Mouse (Mus musculus): ENCODE results near the gene Ccdc28a. TPM values are rescaled to one million over a fixed set of nuclear protein-coding genes. Genes with fewer than 3 reads are reported as not detected.

Ccdc28a gene
- polyA plus RNA-seq, 1 experiment from 2014 or later = 13.5 TPM

DNA sequence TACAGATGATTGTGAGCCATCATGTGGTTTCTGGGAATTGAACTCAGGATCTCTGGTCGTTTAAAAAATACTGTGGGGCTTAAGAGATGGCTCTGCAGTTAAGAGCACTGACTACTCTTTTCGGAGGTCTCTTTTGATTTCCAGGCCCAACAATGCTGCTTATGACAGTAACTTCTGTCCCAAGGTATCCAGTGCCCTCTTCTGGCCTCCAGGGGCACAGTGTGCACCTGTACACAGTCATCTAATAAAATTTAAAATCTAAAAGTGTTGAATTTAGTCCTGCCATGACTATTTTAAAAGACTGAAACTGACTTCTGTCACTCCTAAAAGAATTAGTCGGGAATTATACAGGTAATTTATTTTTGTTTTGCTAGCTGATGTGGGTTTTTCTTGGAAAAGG is 907 bp downstream of the Ccdc28a start:
- H3K9ac ChIP-seq (ENCODE audit: low read depth, low read length) = no peak overlapping the region
- 50% methylated on average over 3 of the region's 3 CpGs for WGBS
- H3K27ac ChIP-seq (ENCODE audit: low read depth, low read length) = no peak overlapping the region
- ATAC-seq (replicated peaks; ENCODE audit: low FRiP score) = no peak
- H3K27me3 ChIP-seq (replicated peaks; ENCODE audit: control insufficient read depth, insufficient read depth, low read length) = no peaks in the 10 kb centered on the region
- no peaks in the 10 kb centered on the region for H3K36me3 ChIP-seq (ENCODE audit: control insufficient read depth, insufficient read depth, low read length)
- no peak overlapping the region; the same call in 1 of the 2 replicates for H3K4me3 ChIP-seq (ENCODE audit: low read depth, low read length)
- 0 out of 2 replicates have a peak, but pooled peaks cover 3% of the 10 kb centered on the region for H3K4me1 ChIP-seq (replicated peaks; ENCODE audit: control insufficient read depth, insufficient read depth, low read length)
- DNase-seq (ENCODE audit: low spot score) = no peak
- H3K9me3 ChIP-seq (ENCODE audit: control insufficient read depth, low read length) = no peaks in the 10 kb centered on the region
- H3K4me2 ChIP-seq = peak overlapping the region; percentile 91

DNA sequence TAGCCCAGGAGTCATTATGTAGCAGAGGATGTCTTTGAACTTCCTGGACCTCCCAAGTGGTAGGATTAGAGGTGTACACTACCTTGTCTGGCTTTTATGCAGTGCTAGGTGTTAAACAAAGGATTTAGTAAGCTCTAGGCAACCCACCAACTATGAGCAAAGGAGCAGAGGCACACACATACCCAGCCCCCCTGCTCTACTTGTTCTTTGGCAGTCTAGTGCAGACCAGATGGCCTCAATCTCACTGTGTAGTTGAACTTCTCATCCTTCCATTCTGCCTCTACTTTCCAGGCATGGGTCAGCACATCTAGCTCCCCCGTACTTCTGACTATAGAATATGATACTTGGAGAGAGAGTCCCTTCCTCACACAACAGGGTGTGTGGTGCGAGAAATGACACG is 10.4 kb downstream of the Ccdc28a start:
- Histone ChIP-seq H3K9ac (ENCODE audit: low read depth, low read length) (no peak overlapping the region), H3K9me3 (ENCODE audit: control insufficient read depth, low read length) (no peaks in the 10 kb centered on the region), H3K27me3 (replicated peaks; ENCODE audit: control insufficient read depth, insufficient read depth, low read length) (no peaks in the 10 kb centered on the region), H3K4me1 (replicated peaks; ENCODE audit: control insufficient read depth, insufficient read depth, low read length) (no peaks in the 10 kb centered on the region), H3K36me3 (ENCODE audit: control insufficient read depth, insufficient read depth, low read length) (no peaks in the 10 kb centered on the region), H3K4me2 (no peak overlapping the region), H3K27ac (ENCODE audit: low read depth, low read length) (no peak overlapping the region), H3K4me3 (ENCODE audit: low read depth, low read length) (no peak overlapping the region)
- ATAC-seq (replicated peaks; ENCODE audit: low FRiP score) = no peak
- 91% methylated on average over 3 of the region's 3 CpGs for WGBS
- no peak for DNase-seq (ENCODE audit: low spot score)

DNA sequence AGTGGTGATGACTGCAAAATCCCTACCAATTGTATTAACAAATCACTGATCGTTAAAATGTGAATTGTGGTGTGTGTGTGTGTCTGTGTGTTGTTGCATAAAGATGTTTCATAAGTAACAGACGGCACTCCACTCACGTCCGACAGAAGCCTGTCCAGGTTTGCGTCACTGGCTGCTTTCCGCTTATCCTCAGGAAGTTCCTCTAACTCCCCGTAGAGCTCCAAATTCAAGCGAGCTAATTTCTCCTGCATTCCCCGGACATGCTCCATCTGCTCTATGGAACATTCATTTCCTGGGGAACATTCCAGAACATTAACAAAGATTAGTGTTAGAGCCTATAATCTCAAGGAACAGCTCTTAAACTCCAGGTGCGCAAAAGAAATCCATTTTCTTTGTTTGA is 15.4 kb downstream of the Ccdc28a start:
- no peaks in the 10 kb centered on the region for H3K36me3 ChIP-seq (ENCODE audit: control insufficient read depth, insufficient read depth, low read length)
- H3K27ac ChIP-seq (ENCODE audit: low read depth, low read length) = no peak overlapping the region
- no peak for DNase-seq (ENCODE audit: low spot score)
- WGBS = 87% methylated on average over 10 of the region's 10 CpGs
- no peak for ATAC-seq (replicated peaks; ENCODE audit: low FRiP score)
- no peak overlapping the region for H3K9ac ChIP-seq (ENCODE audit: low read depth, low read length)
- no peak overlapping the region for H3K4me2 ChIP-seq
- no peaks in the 10 kb centered on the region for H3K27me3 ChIP-seq (replicated peaks; ENCODE audit: control insufficient read depth, insufficient read depth, low read length)
- no peak overlapping the region for H3K4me3 ChIP-seq (ENCODE audit: low read depth, low read length)
- H3K9me3 ChIP-seq (ENCODE audit: control insufficient read depth, low read length) = no peaks in the 10 kb centered on the region
- H3K4me1 ChIP-seq (replicated peaks; ENCODE audit: control insufficient read depth, insufficient read depth, low read length) = no peaks in the 10 kb centered on the region

DNA sequence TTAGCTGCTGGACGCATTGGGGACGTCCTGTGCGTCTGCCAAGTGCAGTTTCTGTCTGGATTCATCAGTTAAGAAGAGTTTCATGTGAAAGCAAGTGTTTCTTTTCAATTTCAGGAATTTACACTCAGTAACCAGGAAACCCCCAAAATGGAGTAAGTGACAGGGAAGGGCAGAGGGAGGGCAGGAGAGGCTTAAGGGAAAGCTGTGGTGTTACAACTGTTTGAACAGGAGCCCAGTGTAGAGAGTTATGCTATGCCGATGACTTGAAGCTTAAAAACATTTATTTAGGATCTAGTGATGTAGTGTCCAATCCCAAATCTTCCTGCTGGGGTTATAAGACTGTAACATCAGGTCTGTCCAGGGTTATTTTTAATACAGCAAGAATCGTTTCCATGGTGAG is 20.7 kb downstream of the Ccdc28a start:
- no peak overlapping the region for H3K27ac ChIP-seq (ENCODE audit: low read depth, low read length)
- DNase-seq (ENCODE audit: low spot score) (no peak), ATAC-seq (replicated peaks; ENCODE audit: low FRiP score) (no peak)
- no peaks in the 10 kb centered on the region for H3K36me3 ChIP-seq (ENCODE audit: control insufficient read depth, insufficient read depth, low read length)
- H3K9me3 ChIP-seq (ENCODE audit: control insufficient read depth, low read length) = no peaks in the 10 kb centered on the region
- H3K9ac ChIP-seq (ENCODE audit: low read depth, low read length) = no peak overlapping the region
- no peak overlapping the region for H3K4me2 ChIP-seq
- no peaks in the 10 kb centered on the region for H3K27me3 ChIP-seq (replicated peaks; ENCODE audit: control insufficient read depth, insufficient read depth, low read length)
- no peak overlapping the region for H3K4me3 ChIP-seq (ENCODE audit: low read depth, low read length)
- 86% methylated on average over 5 of the region's 5 CpGs for WGBS
- no peaks in the 10 kb centered on the region for H3K4me1 ChIP-seq (replicated peaks; ENCODE audit: control insufficient read depth, insufficient read depth, low read length)

DNA sequence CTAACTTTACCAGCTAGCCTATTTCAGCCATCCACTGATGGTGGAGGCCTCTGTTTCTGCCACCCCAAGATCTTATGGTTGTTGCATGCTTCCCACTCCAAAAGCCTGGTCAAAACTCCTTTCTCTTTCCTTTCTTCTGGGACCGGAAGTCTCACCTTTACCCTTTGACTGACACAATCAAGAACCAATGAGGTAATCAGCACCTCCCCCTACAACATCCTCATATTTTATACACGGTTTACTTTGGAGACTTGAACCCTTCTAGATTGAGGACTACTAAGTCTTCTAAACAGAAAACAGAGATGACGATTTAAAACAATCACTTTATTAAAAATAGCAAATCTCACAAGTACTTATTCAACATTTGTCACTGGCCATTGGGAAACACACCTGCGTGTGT is 21.4 kb downstream of the Ccdc28a start:
- H3K4me2 ChIP-seq = no peak overlapping the region
- WGBS = 74% methylated on average over 4 of the region's 4 CpGs
- H3K9me3 ChIP-seq (ENCODE audit: control insufficient read depth, low read length) = no peaks in the 10 kb centered on the region
- DNase-seq (ENCODE audit: low spot score) = no peak
- no peak overlapping the region for H3K27ac ChIP-seq (ENCODE audit: low read depth, low read length)
- H3K4me3 ChIP-seq (ENCODE audit: low read depth, low read length) = no peak overlapping the region
- no peaks in the 10 kb centered on the region for H3K27me3 ChIP-seq (replicated peaks; ENCODE audit: control insufficient read depth, insufficient read depth, low read length)
- H3K9ac ChIP-seq (ENCODE audit: low read depth, low read length) = no peak overlapping the region
- no peaks in the 10 kb centered on the region for H3K36me3 ChIP-seq (ENCODE audit: control insufficient read depth, insufficient read depth, low read length)
- no peaks in the 10 kb centered on the region for H3K4me1 ChIP-seq (replicated peaks; ENCODE audit: control insufficient read depth, insufficient read depth, low read length)
- ATAC-seq (replicated peaks; ENCODE audit: low FRiP score) = no peak

DNA sequence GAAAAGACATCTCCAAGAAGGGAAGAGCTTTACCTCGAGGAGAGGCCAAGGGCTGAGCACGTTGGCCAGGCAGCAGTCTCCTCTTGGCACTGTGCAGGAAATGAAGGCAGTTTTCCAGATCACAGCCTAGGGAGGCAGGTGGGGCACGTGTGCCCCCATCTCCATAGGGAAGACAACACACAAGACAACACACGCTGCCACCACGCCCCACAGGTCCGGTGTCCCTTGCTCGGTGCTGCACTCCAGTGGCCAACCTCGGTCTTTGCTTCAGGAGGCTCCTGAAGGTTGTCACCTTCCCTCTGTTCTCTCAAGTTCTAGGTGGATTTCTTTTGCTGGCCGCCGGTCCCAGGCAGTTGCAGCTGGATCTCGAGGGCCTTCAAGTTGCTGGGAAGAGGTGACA is 24.1 kb downstream of the Ccdc28a start, which contains the start of gene Ect2l:
Gene Ect2l (minus strand): TSS at position 165 of the 400 bp plus-strand sequence.
- peak; percentile 63; the same call in 1 of the 2 replicates for ATAC-seq (replicated peaks; ENCODE audit: low FRiP score)
- H3K4me1 ChIP-seq (replicated peaks; ENCODE audit: control insufficient read depth, insufficient read depth, low read length) = no peaks in the 10 kb centered on the region
- no peak within 1 kb of the TSS for H3K4me3 ChIP-seq (ENCODE audit: low read depth, low read length)
- WGBS = 9% methylated on average over 11 of the region's 11 CpGs
- peak; percentile 43 for DNase-seq (ENCODE audit: low spot score)
- no peak within 1 kb of the TSS for H3K27ac ChIP-seq (ENCODE audit: low read depth, low read length)
- H3K27me3 ChIP-seq (replicated peaks; ENCODE audit: control insufficient read depth, insufficient read depth, low read length) = no peaks in the 10 kb centered on the region
- no peaks in the 10 kb centered on the region for H3K36me3 ChIP-seq (ENCODE audit: control insufficient read depth, insufficient read depth, low read length)
- H3K9me3 ChIP-seq (ENCODE audit: control insufficient read depth, low read length) = no peaks in the 10 kb centered on the region
- H3K9ac ChIP-seq (ENCODE audit: low read depth, low read length) = no peak within 1 kb of the TSS
- H3K4me2 ChIP-seq = peak within 1 kb of the TSS; percentile 28; the same call in 1 of the 2 replicates

DNA sequence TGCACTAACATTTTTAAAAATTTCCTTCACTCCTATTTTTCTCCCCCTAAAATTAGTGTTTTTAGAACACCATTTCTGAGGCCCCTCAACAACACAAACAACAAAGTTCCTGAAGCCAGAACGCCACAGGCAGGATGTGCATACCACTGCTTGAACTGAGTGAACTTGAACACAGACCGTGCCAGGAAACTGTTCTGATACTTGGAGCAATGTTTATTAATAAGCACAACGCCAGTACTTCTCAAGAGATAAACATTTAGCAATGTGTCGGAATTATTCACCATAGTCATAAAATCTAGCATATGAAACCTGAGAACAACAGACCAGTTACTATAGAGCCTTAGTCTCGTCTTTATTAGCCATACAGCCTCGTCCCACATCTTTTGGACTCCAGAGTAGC is 24.7 kb downstream of the Ccdc28a start:
- Histone ChIP-seq H3K9ac (ENCODE audit: low read depth, low read length) (no peak overlapping the region), H3K27ac (ENCODE audit: low read depth, low read length) (no peak overlapping the region), H3K36me3 (ENCODE audit: control insufficient read depth, insufficient read depth, low read length) (no peaks in the 10 kb centered on the region), H3K9me3 (ENCODE audit: control insufficient read depth, low read length) (no peaks in the 10 kb centered on the region), H3K27me3 (replicated peaks; ENCODE audit: control insufficient read depth, insufficient read depth, low read length) (no peaks in the 10 kb centered on the region), H3K4me3 (ENCODE audit: low read depth, low read length) (no peak overlapping the region), H3K4me1 (replicated peaks; ENCODE audit: control insufficient read depth, insufficient read depth, low read length) (no peaks in the 10 kb centered on the region), H3K4me2 (no peak overlapping the region)
- 64% methylated on average over 6 of the region's 6 CpGs for WGBS
- ATAC-seq (replicated peaks; ENCODE audit: low FRiP score) (no peak), DNase-seq (ENCODE audit: low spot score) (no peak)

DNA sequence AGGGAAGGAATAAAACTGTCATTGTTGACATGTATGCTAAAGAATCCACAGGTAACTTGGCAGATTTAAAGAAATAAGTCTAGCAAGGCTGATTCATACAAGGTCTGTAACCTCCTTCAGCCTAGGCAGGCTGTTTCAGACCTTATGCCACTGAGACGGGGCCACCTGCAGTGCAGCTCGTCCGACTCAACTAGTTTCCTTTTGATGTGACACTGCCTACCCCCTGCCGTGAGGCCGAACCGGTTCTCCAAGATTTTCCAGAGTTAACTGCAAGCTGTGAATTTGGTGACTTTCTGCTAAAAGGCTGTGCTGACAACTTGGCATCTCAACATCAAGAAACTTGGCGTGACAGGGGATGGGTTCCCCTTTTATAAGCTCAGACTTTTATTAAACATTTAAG is 30.7 kb downstream of the Ccdc28a start:
- no peaks in the 10 kb centered on the region for H3K36me3 ChIP-seq (ENCODE audit: control insufficient read depth, insufficient read depth, low read length)
- H3K27me3 ChIP-seq (replicated peaks; ENCODE audit: control insufficient read depth, insufficient read depth, low read length) = no peaks in the 10 kb centered on the region
- no peak overlapping the region for H3K9ac ChIP-seq (ENCODE audit: low read depth, low read length)
- DNase-seq (ENCODE audit: low spot score) (no peak), ATAC-seq (replicated peaks; ENCODE audit: low FRiP score) (no peak)
- no peak overlapping the region for H3K4me2 ChIP-seq
- no peak overlapping the region for H3K4me3 ChIP-seq (ENCODE audit: low read depth, low read length)
- no peaks in the 10 kb centered on the region for H3K4me1 ChIP-seq (replicated peaks; ENCODE audit: control insufficient read depth, insufficient read depth, low read length)
- no peak overlapping the region for H3K27ac ChIP-seq (ENCODE audit: low read depth, low read length)
- no peaks in the 10 kb centered on the region for H3K9me3 ChIP-seq (ENCODE audit: control insufficient read depth, low read length)
- WGBS = 31% methylated on average over 7 of the region's 7 CpGs

DNA sequence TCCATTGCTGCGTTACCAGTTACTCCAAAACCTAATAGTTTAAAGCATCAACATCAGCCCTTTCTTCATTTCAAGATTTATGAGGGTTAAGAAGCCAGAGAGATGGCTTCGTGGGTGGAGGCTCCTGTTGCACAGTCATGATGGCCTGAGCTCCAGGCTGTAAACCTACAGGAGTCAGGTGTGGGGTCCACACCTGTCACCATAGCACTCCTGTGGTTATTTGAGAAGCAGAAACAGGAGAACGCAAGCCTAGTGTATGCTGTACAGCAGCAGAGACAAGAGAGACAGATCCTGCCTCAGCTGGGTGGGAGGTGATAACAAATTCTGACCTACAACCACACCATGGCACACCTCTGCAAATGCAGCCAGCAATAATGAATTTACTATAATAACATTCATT is 32.4 kb downstream of the Ccdc28a start:
- no peaks in the 10 kb centered on the region for H3K4me1 ChIP-seq (replicated peaks; ENCODE audit: control insufficient read depth, insufficient read depth, low read length)
- WGBS = 69% methylated on average over 3 of the region's 3 CpGs
- no peaks in the 10 kb centered on the region for H3K9me3 ChIP-seq (ENCODE audit: control insufficient read depth, low read length)
- no peak overlapping the region for H3K4me3 ChIP-seq (ENCODE audit: low read depth, low read length)
- H3K27me3 ChIP-seq (replicated peaks; ENCODE audit: control insufficient read depth, insufficient read depth, low read length) = no peaks in the 10 kb centered on the region
- no peak for ATAC-seq (replicated peaks; ENCODE audit: low FRiP score)
- no peaks in the 10 kb centered on the region for H3K36me3 ChIP-seq (ENCODE audit: control insufficient read depth, insufficient read depth, low read length)
- H3K9ac ChIP-seq (ENCODE audit: low read depth, low read length) = no peak overlapping the region
- H3K27ac ChIP-seq (ENCODE audit: low read depth, low read length) = no peak overlapping the region
- no peak overlapping the region for H3K4me2 ChIP-seq
- DNase-seq (ENCODE audit: low spot score) = no peak
